Mouse (Mus musculus) kidney, adult 18-20 months (tissue): ENCODE data around the gene Rac2.

Experiments
- DNase-seq: peaks from one replicate; pipeline ENCODE4 v3.0.0; 2021

Gene Rac2

DNA sequence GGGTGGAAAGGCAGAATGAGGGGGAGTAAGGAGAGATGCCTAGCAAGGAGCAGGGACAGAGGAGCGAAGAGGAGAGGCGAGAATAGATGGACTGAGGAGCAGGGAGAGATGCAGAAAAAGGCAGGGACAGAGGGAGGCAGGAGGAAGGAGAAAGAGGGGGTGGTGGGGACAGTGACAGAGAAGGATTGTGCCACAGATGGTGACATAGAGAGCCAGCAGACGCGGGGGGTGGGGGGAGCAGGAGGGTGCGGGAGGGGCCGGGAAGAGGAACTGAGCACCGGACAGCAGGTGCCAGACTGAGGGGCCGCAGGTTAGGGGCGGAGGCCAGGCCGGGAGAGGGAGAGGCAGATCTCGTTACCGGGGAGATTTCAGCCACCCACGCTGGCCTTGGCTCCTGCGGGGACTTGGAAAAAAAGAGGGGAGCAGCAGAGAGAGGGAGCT lies 28.0 kb downstream of the Rac2 start, which contains the start of gene Sstr3:
TSS of gene Sstr3 (minus strand) at position 125 of the 441 bp plus-strand sequence.
- DNase-seq = no peak

DNA sequence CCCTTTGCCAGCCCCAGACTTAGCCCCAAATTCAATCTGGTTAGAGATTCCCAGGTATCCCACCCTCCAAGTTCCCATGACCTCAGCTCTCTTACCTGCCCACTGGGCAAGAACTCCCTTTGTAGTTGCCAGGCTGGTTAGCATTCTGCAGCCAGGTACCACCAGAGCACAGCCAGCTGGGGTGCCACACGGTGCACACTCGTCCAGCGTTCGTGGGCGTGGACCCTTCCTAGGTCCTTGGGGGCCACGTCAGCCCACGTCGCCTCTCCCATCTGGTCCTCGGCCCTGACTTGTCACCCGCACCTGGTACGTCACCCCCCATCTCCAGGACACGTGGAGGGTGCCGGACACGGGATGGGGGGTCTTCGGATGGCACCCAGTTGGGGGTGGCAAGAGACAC lies 28.5 kb downstream of the Rac2 start:
- DNase-seq = no peak

DNA sequence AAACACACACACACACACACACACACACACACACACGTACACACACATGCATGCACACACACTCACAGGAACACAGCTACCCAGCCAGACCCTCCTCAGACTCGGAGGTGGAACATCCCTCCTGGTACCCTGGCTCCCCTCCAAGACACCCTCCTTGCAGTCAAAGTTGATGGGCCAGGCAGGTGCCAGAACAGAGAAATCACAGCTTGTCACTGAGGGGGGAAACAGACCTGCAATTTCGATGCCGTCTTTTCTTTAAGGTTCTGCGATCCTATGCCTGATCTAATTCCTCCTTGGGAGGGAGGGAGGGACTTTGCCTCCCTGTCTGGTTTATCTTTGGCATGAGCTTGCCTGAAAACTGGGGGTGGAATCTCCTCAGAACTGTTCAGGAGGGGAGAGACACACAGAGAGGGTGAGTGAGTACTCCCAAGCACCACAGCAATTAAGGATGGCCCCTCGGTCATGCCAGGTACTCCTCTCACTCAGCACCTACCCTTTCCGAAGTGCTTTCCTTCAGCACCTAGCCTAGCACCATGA lies 29.7 kb downstream of the Rac2 start:
- DNase-seq = no peak

DNA sequence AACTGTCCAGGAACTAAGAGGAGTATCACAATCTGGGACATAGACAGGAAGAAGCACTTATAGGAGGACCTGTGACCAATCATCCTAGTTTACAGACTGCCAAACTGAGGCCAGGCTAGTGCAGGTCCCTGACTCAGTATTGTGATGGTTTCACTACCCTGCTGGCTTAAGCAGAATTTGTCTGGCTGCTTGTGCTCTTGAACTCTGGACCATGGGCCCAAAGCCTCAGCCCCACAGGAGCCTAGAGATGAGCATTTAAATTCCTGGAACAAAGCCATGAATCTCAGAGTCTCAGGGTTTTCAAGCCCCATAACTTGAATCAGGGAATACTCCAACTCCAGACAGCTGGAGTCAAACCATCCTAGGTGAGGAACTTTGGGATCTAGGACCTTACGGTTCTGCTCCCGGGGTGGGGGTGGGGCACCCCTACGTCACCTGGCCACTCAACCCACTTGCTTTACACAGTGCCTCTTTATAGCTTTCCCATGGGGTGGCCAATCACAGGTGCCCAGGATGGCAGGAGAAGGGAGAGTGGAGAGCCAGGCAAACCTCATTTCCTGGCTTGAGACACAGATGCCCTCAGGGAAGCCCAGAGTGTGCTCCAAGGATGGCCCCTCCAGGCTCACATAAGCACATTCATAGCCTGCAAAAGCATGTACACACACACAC lies 30.4 kb downstream of the Rac2 start:
- peak; percentile 32 for DNase-seq

DNA sequence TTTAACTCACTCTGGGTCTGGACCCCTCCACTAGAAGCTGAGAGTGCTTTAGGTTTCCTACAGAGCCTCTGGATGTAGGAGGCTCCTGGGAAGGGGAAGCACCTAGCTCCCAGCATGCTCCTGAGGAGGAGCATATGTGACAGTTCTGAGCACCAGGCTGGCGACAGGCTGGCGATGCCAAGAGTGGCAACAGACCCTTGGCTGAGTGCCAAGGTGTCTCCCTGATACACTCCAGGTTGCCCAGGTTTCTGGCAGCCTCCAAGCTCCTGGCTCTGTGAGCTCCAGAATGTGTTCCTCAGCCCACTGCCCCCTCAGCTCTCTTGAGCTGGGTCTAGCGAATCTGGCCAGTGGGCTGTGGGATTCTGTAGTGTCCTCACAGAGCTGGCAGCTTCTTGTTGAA lies 31.0 kb downstream of the Rac2 start:
- DNase-seq = peak; percentile 18

DNA sequence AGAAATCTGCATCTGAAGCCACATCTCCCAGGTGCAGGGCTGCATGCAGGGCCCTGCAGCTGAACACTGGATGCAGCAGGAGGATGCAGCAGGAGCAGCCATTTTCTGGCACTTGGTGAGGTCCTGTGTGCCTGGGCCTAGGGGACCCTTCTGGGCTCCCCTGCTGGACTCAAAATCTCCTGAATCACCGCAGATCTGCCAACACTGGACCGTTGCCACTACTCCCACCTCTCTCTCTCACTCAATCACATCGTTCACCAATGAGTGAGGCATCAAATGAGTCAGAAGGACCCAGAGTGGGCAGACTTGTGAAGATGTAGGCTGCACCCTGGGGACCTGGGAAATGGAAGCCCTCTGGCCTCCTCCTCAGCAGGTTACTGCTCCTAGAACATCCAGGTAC lies 31.5 kb downstream of the Rac2 start:
- DNase-seq = no peak

DNA sequence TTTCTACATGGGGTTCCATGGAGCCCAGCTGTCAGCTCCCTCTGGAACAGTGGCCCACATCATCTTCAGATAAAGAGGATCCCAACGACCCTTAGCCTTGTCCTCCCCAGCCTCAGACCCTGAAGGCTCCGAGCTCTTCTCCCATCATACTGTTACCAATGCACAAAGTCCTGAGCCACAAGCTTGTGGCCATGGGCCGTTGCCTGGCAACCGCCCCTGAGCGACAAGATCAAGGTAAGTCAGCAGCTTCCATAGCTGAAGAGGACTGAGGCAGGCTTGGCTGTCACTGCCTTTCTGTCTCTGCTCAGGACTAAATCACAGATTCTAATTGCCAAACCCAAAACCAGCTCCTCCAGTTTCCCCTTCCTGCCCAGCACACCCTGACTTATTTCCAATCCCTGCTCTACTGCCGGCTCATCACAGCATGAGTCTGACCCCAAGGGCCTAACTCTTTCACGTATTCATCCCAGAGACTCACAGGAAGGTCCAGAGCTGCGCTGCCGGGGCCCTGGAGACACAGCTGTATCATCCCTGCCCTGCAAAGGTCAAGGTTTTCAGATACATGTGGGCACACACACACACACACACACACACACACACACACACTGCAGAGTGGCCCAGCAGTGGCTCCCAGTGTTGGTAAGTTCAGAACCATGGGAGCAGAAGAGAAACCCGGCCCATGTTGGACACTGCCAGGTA lies 36.7 kb downstream of the Rac2 start:
- DNase-seq = no peak

DNA sequence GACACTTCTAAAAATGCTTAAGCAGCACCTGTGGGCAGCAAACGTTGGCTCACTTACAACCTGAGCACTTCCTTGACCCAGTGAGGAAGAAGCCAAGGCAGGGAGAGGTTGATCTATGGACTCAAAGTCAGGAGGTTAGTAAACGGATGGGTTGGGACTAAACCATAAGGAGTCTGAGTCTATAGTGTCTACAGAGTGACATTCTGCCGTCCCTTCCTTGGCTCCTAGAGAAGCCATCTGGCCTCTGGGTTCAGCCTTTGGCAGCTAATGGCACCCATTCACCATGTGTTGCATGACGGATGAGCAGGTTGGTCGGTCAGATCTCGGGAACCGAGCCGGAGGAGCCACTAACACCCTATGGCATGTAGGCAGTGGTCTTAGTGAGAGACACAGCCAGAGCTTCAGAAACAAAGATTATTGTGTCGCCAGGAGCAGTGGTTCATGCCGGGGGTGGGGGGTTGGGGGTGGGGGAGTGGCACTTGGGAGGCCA lies 39.2 kb downstream of the Rac2 start:
- no peak for DNase-seq

DNA sequence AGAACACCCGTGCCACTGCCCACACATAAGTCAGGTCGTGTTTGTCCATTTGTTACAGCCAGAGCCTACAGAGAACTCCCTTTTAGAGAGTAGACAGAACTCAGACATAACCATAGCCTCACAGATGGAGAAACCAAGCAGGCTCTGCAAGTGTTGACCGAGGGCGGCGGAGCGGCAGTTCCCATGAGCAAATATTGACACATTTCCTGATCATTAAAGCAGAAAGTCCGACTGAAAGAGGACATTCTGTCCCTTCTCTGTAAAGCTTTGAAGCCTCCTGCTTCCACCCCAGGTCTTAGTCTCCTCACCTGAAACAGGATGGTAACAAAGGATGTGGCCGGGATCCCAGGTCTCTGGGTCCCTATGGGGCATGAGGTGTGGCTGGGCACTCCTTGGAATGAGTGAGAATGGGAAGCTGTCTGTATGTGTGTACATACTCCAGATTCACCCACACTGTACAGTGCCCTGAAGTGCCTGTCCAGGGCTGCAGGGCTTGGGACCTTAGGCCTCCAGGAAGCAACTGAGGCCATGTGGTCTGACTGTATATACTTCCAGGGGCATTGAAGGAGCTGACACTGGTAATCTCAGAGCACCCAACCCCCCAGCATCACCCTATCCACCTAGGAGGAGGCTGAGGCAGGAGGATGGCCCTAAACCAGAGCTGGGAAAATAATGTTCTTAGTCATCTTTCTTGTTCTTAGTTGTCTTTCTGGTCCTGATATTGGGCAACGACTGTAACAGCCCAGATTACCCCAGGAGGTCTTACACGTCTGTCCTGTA lies 39.8 kb downstream of the Rac2 start:
- DNase-seq = no peak

DNA sequence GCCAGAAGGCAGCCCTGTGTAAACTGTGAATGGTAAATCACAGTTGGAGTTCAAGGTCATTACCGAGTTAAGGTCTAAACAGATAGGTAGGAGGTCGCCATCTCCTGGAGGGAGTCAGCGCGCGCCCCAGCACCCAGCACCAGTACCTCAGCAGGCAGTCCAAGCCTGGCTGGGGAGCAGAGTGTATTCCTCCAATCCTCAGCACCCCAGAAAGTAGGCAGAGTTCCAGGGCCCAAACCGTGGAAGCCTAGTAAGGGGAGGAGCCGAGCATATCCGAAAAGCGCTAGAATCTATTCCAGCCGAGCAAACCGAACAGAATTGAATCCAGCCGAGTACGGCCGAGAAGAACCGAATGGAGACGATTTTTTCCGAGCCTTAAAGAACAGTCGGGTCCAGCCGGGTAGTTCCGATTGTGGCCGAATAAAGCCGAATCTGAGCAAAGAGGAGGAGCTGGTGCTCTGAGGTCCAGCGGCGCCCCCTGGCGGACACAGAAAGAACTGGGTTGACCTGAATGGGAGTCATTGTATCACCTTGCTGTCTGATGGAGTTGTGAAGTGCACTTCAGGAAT lies 40.6 kb downstream of the Rac2 start:
- DNase-seq = peak; percentile 99

DNA sequence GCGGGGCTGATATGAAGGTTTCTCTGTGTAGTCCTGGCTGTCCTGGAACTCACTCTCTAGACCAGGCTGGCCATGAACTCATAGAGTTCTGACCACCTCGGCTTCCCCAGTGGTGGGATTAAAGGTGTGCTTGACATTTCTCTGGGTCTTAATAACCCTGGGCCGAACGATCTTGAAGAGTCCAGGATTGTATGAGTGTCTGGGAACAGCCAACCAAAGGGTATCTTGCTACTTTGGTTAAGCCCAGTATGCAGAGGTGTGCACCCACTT lies 41.2 kb downstream of the Rac2 start:
- DNase-seq = no peak

DNA sequence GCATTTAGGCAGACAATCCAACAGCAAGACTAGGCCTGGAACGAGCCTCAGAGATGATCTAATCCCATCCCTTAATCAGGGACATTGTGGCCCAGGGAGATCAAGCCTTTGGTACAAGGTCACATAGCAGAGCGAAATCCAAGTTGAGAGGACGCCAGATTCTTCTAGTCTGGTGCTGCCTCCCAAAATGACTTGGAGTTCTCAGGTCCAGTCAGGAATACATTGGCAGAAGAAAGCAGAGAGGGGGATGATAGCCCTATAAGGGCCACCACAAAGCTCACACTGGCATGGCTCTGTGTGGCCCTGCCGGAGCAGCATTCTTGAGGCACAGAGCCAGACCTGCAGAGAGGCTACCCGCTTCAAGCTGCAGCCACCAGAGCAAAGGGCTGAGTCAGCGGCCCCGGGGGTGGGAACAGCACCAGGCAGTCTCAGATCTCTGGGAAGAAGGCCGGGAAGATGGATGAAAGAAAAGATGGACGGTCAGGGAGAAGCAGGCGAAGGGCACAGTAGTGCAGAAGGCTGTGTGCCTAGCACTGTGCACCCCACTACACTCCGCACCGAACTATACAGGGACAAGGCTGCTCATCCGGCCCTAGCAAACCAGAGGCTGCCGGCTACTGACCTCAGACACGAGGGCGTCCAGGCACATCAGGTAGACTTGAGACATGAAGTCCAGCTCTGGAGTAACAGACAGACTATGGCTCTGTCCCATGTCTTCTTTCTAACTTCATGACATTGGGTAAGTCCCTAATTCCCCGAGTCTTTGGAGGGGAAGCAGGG lies 41.7 kb downstream of the Rac2 start, which contains the start of gene C1qtnf6:
TSS of gene C1qtnf6 (minus strand) at position 746 of the 780 bp plus-strand sequence.
- DNase-seq = peak; percentile 72

DNA sequence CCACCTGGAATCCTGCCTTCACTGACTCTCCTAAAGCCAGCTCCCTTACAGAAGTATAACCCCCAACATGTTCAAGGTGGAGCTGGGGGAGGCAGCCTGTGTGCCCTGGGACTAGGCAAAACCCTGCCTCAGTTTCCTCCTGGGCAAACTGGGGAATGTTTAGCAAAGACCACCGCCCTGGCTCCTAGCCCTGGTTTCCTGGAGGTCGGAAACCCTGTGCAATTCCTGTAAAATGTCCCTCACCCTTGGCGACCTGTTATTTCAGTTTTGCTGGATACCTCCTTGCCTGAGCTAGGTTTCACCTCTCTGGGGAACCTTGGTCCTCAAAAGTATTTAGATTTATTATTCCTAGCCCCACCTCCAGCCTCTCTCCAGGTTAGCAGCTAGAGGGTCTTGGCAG lies 42.4 kb downstream of the Rac2 start:
- no peak for DNase-seq

DNA sequence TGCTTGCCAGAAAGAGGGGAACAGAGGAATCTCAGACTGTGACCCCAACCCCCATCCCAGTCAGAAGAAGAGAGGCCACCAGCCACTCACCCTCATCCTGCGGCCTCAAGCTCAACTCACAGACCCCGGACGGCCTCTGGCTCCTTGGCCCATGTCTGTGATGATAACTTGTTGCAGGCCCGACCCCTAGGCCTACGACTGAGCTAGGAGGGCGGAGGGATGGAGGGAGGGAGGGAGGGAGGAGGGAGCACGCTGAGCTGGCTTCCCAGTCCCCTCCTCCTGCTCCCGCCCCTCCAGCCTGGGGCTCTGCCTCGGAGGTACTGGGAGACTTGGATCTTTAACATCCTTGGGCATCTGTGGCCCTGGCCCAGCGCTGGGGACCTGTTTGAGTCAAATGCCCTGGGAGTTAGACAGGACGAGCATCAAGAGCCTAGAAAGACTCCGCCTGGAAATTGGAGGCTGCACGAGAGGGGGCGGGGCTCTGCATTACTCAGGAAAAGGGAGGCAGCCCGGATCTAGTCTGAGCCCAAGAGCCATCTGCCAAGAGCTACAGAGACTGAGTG lies 43.1 kb downstream of the Rac2 start:
- peak; percentile 60 for DNase-seq

DNA sequence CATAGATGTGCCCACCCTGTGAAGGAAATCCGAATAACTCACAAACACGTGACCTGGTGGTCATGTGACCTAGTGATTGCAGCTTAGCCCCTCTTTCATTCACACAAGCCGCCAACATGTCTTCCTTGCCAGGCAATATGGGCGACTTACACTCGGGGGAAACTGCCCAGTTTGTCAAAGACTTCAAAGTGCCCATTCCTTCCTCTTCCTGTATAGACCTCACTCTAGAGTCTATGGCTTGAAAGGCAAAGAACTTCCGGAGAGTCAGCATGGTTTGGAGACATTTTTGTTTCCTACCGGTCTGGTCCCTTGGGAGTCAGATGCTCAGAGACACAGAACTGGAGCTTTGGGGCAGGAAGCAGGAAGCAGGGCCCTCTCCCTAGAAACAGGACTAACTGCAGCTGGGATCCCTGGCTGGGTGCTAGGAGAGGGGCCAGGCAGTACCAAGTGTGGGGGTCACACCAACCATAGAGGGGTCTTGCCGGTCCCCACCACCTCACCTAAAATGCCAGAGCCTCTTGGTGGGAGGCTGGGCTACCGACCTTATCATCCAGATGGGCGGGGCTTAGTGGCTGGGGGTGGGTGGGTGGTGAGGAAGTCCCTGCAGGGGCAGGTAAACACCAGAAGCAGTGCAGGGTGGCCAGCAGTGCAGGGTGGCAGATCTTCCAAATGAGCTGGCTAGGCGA lies 43.7 kb downstream of the Rac2 start:
- DNase-seq = peak; percentile 31

DNA sequence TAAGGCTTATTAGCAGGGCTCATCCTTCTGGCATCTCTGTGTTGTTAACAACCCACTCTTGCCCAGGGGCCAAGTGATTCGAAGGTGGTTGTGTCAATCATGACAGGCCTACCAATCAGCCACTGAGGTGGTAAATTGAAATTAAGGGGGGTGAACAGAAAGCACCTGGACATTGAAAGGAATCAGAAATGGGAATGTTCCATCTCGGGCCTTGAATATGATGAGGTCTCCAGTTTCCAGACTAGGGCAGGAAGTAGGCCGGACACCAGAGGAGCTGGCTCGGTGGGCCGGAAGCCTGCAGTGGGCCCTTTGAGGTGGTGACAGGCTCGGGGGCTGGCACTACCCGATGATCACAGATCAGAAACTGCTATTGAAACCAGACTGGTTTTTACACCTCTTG lies 44.6 kb downstream of the Rac2 start:
- peak; percentile 30 for DNase-seq

DNA sequence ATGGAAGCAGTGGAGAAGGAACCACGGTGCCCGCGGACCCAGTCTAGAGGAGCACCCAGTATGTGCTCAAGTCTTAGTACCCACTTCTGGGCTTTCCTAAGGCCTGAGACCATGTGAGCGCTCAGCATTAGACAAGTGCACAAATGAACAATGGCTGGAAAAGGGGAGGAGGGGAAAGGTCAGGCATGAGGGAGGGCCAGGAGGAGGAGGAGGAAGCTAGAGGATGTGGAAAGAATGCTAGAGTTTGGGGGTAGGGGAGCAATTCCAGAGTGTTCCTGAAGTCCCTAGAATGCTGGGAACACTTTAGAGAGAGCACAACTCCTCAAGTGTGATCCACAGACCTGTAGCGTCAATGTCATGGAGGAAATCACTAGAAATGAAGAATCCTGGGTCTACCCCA lies 48.4 kb downstream of the Rac2 start:
- no peak for DNase-seq

DNA sequence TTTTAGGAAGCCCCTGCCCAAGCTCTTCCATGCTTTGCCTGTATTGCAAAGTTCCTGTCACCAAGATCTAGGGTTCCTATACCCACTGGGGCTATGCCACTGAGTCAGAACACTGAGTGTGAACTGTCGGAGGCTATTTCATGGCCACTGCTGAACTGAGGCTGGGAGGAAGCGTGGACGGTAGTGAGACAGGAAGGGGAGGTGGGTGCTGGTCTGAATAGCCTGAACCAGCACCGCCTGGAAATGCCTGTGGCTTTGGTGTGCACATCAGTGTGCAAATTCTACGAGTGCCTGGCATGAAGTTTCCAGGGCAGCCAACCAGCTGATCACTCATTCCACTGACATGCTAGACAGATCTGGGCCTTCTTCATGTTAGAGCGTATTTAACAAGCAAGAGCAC lies 50.7 kb downstream of the Rac2 start:
- no peak for DNase-seq

DNA sequence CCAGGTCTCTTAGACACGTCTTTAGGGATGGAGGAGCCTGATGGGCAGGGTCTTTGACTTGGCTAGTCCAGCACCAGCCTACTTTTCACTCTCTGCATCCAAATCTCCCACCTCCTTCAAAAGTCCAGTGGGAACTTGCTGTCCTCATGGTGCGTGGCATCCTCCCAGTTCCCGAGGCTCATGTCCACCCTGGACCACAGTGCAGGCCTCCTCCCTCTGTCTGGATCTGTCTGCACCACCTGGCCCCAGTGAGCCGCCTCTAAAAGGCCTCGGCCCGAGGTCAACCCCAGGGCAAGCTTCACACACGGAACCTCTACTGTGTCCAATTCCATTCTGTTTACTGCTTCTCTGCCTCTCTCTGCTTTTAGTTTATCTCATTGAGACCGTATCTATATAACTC lies 51.3 kb downstream of the Rac2 start:
- no peak for DNase-seq

DNA sequence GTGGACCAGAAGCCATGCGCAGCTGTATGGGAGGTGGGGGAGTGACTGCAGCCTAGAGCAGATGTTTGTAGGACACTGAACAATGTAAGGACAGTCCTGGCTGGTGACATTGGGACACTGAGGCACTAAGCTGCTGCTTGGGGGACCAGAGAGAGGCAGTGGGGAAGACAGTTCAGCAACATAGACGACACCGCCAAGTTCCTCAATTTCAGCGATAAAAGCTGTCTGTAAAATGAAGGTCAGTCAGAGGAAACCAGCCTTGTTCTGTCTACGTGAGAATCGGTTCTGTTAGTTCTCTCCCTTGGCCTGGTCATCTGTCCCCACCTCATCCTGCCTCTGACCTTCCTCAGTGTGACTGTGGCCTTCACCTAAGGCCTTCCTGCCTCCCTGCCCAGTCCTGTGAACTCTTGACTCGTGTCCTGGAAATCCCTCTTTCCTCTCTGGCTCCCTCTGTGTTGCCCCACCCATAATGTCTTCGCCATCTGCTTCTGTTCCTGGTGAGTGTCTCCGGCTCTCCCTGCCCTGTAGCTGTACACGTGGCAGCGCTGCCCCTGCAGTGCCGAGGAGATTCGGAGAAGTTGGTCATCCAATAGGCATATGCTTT lies 52.4 kb downstream of the Rac2 start:
- DNase-seq = peak; percentile 37

DNA sequence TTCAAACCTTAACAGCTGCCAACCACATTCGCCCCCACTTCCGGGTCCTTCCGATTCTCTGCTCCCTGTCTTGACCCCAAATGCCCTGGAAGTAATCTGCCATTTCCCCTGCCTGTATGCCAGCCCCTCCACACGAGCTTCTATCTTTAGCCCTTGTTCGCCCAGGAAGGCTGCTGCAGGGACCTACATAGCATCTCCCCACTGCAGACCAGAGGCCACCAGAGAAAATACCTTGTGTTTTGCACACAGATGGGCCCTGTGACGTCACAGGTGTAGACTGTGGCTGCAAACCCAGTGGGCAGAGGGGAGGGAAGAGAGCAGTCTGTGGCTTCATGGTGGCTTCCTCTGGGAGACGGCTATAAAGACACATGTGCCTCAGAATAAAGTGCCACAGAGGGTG lies 54.4 kb downstream of the Rac2 start:
- DNase-seq = no peak
